Mouse (Mus musculus) thymus, postnatal 0 days (tissue): Measurements from ENCODE around the gene Proser2. TPM values are rescaled to one million over a fixed set of nuclear protein-coding genes. Genes with fewer than 3 reads are reported as not detected.

ENCODE experiments used
- DNase-seq: peaks from one replicate; pipeline ENCODE4 v3.0.0-alpha.2; 2015; ENCODE audit warnings: low spot score
- polyA plus RNA-seq: library from polyadenylated mRNA; unstranded; fragments of >200 nt; fragmentation: Nextera tagmentation; extraction: Ambion mirVana; gene quantifications from 2 replicates; pipeline ENCODE4 v1.2.1, GENCODE M21; 2015

Gene Proser2
- polyA plus RNA-seq, 1 experiment from 2014 or later: 2.9 TPM

DNA sequence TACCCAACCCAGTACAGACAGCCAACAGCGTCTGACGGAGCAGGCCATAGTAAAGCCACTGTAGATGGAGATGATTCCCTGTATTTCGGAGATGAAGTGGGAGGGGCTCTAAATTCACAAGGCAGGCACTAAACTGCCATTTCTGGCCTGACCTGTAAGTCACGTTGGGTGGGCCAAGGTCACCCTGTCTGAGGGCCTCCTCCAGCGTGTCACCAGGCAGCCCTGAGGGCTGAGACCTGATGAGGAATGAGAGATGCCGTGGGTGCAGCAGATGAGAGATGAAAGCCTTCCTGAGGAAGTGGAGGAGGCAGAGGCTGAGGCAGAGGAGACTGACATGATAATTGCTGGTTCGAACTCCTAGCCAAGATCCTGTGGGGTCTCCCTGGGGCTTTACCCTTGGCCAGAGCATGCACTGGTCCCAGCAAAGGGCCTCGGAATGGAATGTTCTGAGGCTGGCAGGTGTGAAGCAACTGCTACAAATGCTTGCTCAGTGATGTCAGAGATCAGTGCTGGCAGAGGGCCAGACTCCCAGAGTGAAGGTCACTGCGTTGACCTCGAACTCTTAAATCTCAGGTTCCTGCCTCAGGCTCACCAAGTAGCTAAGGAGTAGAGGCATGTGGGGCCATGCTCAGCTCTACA, 55.0 kb downstream of the Proser2 start:
- no peak for DNase-seq

DNA sequence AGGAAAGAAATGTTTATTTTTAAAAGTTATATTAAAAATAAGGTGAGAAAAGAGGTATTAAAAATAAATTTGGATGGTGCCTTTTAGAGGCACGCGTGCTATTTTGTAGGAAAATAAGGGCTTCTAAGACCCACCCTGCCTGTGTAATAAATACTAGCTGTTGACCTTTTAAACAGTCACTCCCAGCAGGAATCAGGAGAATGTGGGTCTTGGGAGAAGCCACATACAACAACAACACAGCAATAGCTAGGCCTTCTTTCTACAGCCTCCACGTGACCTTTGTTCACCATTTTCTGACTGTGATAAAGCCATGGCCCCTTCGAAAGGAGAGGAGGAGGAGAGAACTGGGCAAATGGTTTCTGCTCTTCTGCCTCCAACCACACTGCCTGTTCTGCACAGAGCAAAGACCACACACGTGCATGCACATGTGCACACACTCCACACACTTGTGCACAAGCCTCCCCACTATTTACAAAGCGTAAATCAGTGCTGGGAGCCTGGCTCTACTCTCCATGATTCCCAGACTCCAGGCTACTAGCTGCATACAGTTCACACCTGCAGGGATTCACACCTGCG, 57.2 kb downstream of the Proser2 start:
- no peak for DNase-seq

DNA sequence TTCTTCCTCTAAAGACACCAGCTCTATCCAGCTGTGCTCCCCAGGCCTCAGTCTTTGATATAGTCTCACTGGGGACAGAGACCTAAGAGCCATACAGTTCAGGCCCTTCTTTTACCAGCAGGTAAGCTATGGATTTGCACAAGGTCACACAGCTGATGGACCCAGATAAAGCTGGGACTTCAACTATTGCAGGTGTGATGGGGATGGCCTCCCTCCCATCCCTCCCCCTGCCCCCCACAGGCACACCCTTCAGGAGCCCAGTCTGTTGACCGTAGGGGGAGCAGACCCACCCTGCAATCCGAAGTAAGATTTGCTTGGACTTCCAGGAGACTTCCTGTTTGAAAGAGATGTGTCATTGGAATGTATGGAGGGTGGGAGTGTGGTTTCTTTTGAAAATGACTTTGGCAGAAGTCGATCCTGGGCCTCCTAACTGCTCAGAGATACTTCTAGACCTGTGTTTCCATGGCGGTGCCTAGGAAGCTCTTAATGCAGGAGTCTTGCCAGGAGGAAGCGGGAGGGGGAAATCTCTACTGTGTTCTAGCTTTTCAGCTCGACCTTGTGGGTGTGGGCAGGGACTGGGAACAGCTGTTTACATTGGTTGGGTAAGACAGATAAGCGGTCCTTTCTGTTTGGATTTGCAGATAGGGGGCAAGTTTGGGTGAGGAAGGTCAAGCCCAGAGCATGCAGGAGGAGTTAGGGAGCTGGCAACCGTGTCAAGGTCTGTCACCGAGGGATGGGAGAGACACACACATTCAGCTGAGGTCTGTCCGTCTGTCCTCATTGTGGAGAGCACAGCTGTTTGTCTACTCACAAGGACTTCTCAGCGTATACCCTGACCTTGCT, 58.2 kb downstream of the Proser2 start:
- no peak for DNase-seq

DNA sequence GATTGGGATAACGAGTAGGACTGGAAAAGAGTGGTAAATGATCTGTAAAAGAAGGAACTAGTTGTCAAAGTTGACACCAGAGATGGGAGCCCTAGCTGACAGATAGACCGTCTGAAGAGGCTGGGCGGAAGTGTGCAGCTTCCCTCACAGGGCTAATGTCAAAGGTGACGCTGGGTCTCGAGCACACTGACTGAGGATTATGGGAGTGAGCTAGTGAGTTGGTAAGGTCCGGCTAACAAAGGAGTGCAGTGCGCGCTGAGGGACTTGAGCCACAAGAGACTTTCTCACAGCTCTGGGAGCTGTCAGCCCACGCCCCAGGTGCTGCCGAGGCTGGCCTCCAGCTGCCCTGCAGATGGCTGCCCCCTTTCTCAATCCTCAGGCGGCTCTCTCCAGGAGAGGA, 59.1 kb downstream of the Proser2 start:
- no peak for DNase-seq

- DNase-seq: no peak
Observed at GRCm38 (mm10) chr2:6067341-6067740, 62.7 kb downstream of the Proser2 start.

DNA sequence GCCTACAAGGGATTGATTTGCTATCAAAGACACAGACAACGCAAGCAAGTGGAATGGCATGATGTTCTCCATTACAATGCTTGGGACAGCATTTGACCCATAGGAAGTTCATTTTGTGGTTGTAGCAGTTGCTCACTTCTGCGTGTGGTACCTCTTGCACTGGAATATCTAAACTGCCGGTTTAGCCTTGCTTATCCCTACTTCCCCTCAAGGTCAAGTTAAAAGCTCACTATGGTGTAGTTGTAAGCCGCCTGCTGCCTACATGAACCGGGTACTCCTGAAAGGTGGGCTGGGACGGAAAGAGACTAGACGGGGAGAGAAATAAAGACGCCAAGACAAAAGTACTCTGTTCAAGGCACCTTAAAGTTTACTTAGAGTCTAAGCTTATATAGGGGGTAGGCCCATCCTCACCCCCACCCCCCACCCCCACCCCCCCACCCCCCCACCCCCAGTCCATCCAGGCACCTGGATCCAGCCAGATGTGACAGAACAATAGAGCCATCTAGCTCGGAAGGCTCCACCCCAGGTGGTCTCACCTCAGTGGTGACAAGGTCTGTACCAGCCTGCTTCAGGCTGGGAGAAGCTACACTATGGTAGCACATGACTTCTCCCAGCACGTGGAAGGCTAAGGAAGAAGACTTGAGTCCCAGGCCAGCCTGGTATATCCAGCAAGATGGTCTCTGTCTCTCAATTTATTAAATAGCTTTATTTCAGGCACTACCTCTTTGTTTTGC, 69.8 kb downstream of the Proser2 start:
- DNase-seq: no peak

GRCm38 (mm10) chr2:6059291-6059690, 70.7 kb downstream of the Proser2 start:
- no peak for DNase-seq

DNA sequence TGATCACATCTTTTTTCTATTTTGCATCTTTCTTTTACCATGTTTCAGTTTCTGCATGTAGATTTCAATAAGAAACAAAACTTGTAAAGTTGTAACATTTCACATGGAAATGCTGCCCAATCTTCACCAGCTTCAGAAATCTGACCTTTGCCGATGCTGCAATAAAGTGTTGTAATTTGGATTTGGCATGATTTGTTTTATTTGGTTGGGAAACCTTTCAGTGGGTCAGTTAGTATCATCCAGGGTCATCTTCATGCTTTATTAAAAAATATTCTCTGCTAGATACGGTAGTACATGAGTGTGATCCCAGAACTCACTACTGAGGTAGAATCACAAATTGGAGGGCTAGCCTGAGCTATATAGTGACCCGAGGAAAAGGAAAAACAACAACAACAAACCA, 73.5 kb downstream of the Proser2 start:
- no peak for DNase-seq

DNA sequence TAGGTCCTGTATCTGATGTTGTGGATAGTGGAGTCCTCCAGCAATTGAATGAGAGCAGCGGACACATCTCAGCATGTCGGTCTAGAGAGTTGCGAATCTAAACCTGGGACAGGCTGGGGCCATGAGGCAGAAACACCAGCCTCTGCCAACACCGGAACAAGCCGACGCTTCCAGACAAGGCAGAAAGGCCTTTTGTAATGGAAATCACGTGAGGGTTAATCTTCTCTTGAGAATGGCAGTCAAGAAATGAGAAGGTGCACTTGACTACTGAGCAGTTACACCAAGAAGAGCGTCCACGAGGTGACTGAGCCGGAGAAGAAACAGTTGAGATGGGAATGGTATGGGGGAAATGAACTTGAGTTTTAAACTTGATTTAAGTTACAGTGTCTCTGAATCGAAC, 74.5 kb downstream of the Proser2 start:
- DNase-seq: no peak

- no peak for DNase-seq
Observed at GRCm38 (mm10) chr2:6049018-6049417, 81.0 kb downstream of the Proser2 start.

- no peak for DNase-seq
Observed at GRCm38 (mm10) chr2:6048570-6048969, 81.4 kb downstream of the Proser2 start.

Other genes with a start within 250 kb of the Proser2 start
- 13.9 and 18.2 TPM in 2 replicates for gene Sec61a2, start 234.8 kb downstream of the Proser2 start, polyA plus RNA-seq
- 0.13 and 0.23 TPM in 2 replicates for gene Dhtkd1, start 187.4 kb downstream of the Proser2 start, polyA plus RNA-seq
- 7.5 and 10.4 TPM in 2 replicates for gene Upf2, start 178.7 kb downstream of the Proser2 start, polyA plus RNA-seq
- gene Echdc3, start 82.8 kb upstream of the Proser2 start, polyA plus RNA-seq: 2.2 and 2.4 TPM in 2 replicates
- gene Usp6nl, start 192.5 kb upstream of the Proser2 start, polyA plus RNA-seq: 5.0 and 5.3 TPM in 2 replicates